Mouse (Mus musculus) bone marrow, adult 2 months (tissue): ENCODE results near the gene Oxsr1. TPM values are rescaled to one million over a fixed set of nuclear protein-coding genes. Genes with fewer than 3 reads are reported as not detected.

Source experiments
- H3K27ac ChIP-seq: fragments of 200-500 bp; 2 replicates; pipeline ENCODE4 v1.5.1; 2012; ENCODE audit warnings: low read depth, mild to moderate bottlenecking, control low read depth, inconsistent platforms, low read length; ENCODE audit not compliant: control insufficient read depth, poor library complexity, insufficient read depth
- H3K4me1 ChIP-seq: fragments of 200-500 bp; 2 replicates; pipeline ENCODE4 v1.6.1; 2011; ENCODE audit warnings: low read length; ENCODE audit not compliant: control insufficient read depth, insufficient read depth
- H3K4me3 ChIP-seq: fragments of 200-500 bp; replicated peaks from 2 replicates; pipeline ENCODE3; 2011; ENCODE audit warnings: mild to moderate bottlenecking, low read depth, low read length, control low read depth; ENCODE audit not compliant: control insufficient read depth
- CTCF ChIP-seq: fragments of 200-500 bp; IDR thresholded peaks from 2 replicates; pipeline ENCODE4 v1.5.1; 2011; ENCODE audit warnings: low read length, control low read depth; ENCODE audit not compliant: control insufficient read depth, insufficient read depth
- POLR2A ChIP-seq: fragments of 200-500 bp; IDR thresholded peaks from 2 replicates; pipeline ENCODE4 v1.6.1; 2011; ENCODE audit warnings: low read depth, mild to moderate bottlenecking, control low read depth, low read length, borderline replicate concordance; ENCODE audit not compliant: control insufficient read depth
- WGBS: fragments of 180-500 bp; shearing (Covaris S2); methylation state at CpG from one replicate; pipeline ENCODE4 v1.1.7; 2018; 5-methylcytosine and 5-hydroxymethylcytosine counted together
- polyA plus RNA-seq: library from polyadenylated mRNA; stranded (reverse); fragments of >200 nt; gene quantifications from 2 replicates; pipeline ENCODE4 v1.2.4, GENCODE M21; 2011; ENCODE audit warnings: low replicate concordance; ENCODE audit not compliant: missing spikeins, insufficient read depth, insufficient read length

Oxsr1 gene
- polyA plus RNA-seq, 1 experiment = 19.3 TPM

GRCm38 (mm10) chr9:119260825-119261224 lies 61.4 kb downstream of the Oxsr1 start:
- no peaks in the 10 kb centered on the region for H3K4me1 ChIP-seq
- WGBS = 77% methylated on average over 2 of the region's 2 CpGs

GRCm38 (mm10) chr9:119258785-119259184 lies 63.4 kb downstream of the Oxsr1 start:
- TF ChIP-seq POLR2A = no peak
- no peak for TF ChIP-seq CTCF
- Histone ChIP-seq H3K4me3 (no peak overlapping the region), H3K27ac (no peak overlapping the region), H3K4me1 (no peaks in the 10 kb centered on the region)
- 91% methylated on average over 2 of the region's 2 CpGs for WGBS

More at GRCm38 (mm10) chr9:119260825-119261224, 61.4 kb downstream of the Oxsr1 start:
- Histone ChIP-seq H3K4me3 (no peak overlapping the region), H3K27ac (no peak overlapping the region)
- TF ChIP-seq POLR2A = no peak
- TF ChIP-seq CTCF = no peak

GRCm38 (mm10) chr9:119258128-119258527 lies 64.1 kb downstream of the Oxsr1 start:
- TF ChIP-seq POLR2A = no peak
- no peak for TF ChIP-seq CTCF
- H3K4me3 ChIP-seq = no peak overlapping the region
- WGBS = 74% methylated on average over 5 of the region's 5 CpGs
- no peak overlapping the region for H3K27ac ChIP-seq
- no peaks in the 10 kb centered on the region for H3K4me1 ChIP-seq

- Histone ChIP-seq H3K4me1 (no peaks in the 10 kb centered on the region), H3K27ac (no peak overlapping the region), H3K4me3 (no peak overlapping the region)
- 96% methylated on average over 12 of the region's 12 CpGs for WGBS
- no peak for TF ChIP-seq CTCF
- TF ChIP-seq POLR2A = no peak
These were observed 66.1 kb downstream of the Oxsr1 start for GRCm38 (mm10) chr9:119256161-119256560.

GRCm38 (mm10) chr9:119255096-119255495 lies 67.1 kb downstream of the Oxsr1 start:
- TF ChIP-seq CTCF = no peak
- no peak for TF ChIP-seq POLR2A
- no peak overlapping the region for H3K4me3 ChIP-seq
- 95% methylated on average over 1 of the region's 1 CpGs for WGBS

GRCm38 (mm10) chr9:119254187-119254586 lies 68.0 kb downstream of the Oxsr1 start:
- no peak overlapping the region for H3K27ac ChIP-seq
- TF ChIP-seq CTCF (no peak), POLR2A (no peak)
- H3K4me1 ChIP-seq = no peaks in the 10 kb centered on the region
- WGBS = 82% methylated on average over 2 of the region's 2 CpGs
- H3K4me3 ChIP-seq = no peak overlapping the region

More at GRCm38 (mm10) chr9:119255096-119255495, 67.1 kb downstream of the Oxsr1 start:
- Histone ChIP-seq H3K4me1 (no peaks in the 10 kb centered on the region), H3K27ac (no peak overlapping the region)

GRCm38 (mm10) chr9:119247996-119248395 lies 74.2 kb downstream of the Oxsr1 start:
- 22% methylated on average over 5 of the region's 5 CpGs for WGBS
- no peak overlapping the region for H3K27ac ChIP-seq
- H3K4me3 ChIP-seq = no peak overlapping the region
- H3K4me1 ChIP-seq = peaks cover 2% of the 10 kb centered on the region
- no peak for TF ChIP-seq CTCF
- TF ChIP-seq POLR2A = no peak

- H3K4me1 ChIP-seq = peaks cover 2% of the 10 kb centered on the region
- H3K4me3 ChIP-seq = no peak overlapping the region
- H3K27ac ChIP-seq = no peak overlapping the region
- TF ChIP-seq POLR2A (no peak), CTCF (no peak)
- WGBS = 73% methylated on average over 5 of the region's 5 CpGs
These were observed 75.4 kb downstream of the Oxsr1 start for GRCm38 (mm10) chr9:119246826-119247225.

- no peak for TF ChIP-seq CTCF
- TF ChIP-seq POLR2A = no peak
- no peak overlapping the region for H3K4me3 ChIP-seq
- WGBS = 86% methylated on average over 3 of the region's 3 CpGs
- H3K27ac ChIP-seq = no peak overlapping the region
- H3K4me1 ChIP-seq = peaks cover 2% of the 10 kb centered on the region
These were observed 78.2 kb downstream of the Oxsr1 start for GRCm38 (mm10) chr9:119243981-119244380.
